Mouse (Mus musculus) adipocyte (in vitro differentiated cells): ENCODE data around the gene Mrvi1.

Experiments used
- DNase-seq: peaks from one replicate; pipeline ENCODE4 v3.0.0-alpha.2; 2016; ENCODE audit warnings: low spot score

The Mrvi1 gene

GRCm38 (mm10) chr7:110981036-110981435 is 1.2 kb downstream of the Mrvi1 start:
- no peak for DNase-seq

- DNase-seq, result no peak
Measured at GRCm38 (mm10) chr7:110977699-110978392, 4.4 kb downstream of the Mrvi1 start.

- no peak for DNase-seq
Measured at GRCm38 (mm10) chr7:110973450-110973849, 8.8 kb downstream of the Mrvi1 start.

- DNase-seq, result no peak
Measured at GRCm38 (mm10) chr7:110972796-110973195, 9.5 kb downstream of the Mrvi1 start.

GRCm38 (mm10) chr7:110967373-110967772 is 14.9 kb downstream of the Mrvi1 start:
- no peak for DNase-seq

GRCm38 (mm10) chr7:110966853-110967252 is 15.4 kb downstream of the Mrvi1 start:
- DNase-seq, result no peak

- no peak for DNase-seq
Measured at GRCm38 (mm10) chr7:110965387-110965786, 16.9 kb downstream of the Mrvi1 start.

- DNase-seq, result no peak
Measured at GRCm38 (mm10) chr7:110963655-110963997, 18.6 kb downstream of the Mrvi1 start.

- no peak for DNase-seq
Measured at GRCm38 (mm10) chr7:110962943-110963654, 19.2 kb downstream of the Mrvi1 start.

- DNase-seq, result no peak
Measured at GRCm38 (mm10) chr7:110962497-110962896, 19.8 kb downstream of the Mrvi1 start.

- no peak for DNase-seq
Measured at GRCm38 (mm10) chr7:110956422-110957170, 25.7 kb downstream of the Mrvi1 start.

GRCm38 (mm10) chr7:110955576-110955975 is 26.7 kb downstream of the Mrvi1 start:
- DNase-seq, result no peak

- no peak for DNase-seq
Measured at GRCm38 (mm10) chr7:110954072-110954858, 28.0 kb downstream of the Mrvi1 start.

- peak; percentile 60 for DNase-seq
Measured at GRCm38 (mm10) chr7:110953210-110953609, 29.1 kb downstream of the Mrvi1 start.

- no peak for DNase-seq
Measured at GRCm38 (mm10) chr7:110950621-110950925, 31.7 kb downstream of the Mrvi1 start.

- DNase-seq, result peak; percentile 29
Measured at GRCm38 (mm10) chr7:110949785-110950620, 32.3 kb downstream of the Mrvi1 start.

- peak; percentile 39 for DNase-seq
Measured at GRCm38 (mm10) chr7:110948579-110948978, 33.7 kb downstream of the Mrvi1 start.

GRCm38 (mm10) chr7:110947616-110948015 is 34.6 kb downstream of the Mrvi1 start:
- DNase-seq, result no peak

- DNase-seq, result peak; percentile 42
Measured at GRCm38 (mm10) chr7:110946731-110947130, 35.5 kb downstream of the Mrvi1 start.

GRCm38 (mm10) chr7:110944321-110944720 is 37.9 kb downstream of the Mrvi1 start:
- DNase-seq, result no peak
